Mouse (Mus musculus): ENCODE results near the gene Phxr2. TPM values are rescaled to one million over a fixed set of nuclear protein-coding genes. Genes with fewer than 3 reads are reported as not detected.

The Phxr2 gene
- polyA plus RNA-seq, 1 experiment from 2014 or later: not detected

DNA sequence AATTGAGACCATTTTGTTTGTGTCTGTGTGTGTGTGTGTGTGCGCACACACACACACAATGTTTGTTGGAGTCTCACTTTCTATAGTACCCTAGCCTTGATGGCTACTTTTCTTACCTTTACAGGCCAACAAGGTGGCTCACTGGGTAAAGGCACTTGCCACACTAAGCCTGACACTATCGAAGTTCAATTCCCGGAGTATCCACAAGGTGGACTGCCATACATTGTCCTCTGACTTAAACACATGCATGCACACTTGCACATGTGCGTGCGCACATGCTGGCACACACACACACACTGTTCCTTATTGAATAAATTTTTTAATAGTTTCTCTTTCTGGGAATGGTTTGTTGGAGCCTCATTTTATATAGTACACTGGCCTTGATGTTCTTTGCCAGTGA is 30.7 kb upstream of the Phxr2 start:
- 94% methylated on average over 5 of the region's 5 CpGs for WGBS
- DNase-seq (ENCODE audit: low spot score): no peak
- Histone ChIP-seq H3K4me1 (no peaks in the 10 kb centered on the region), H3K36me3 (peaks cover 6% of the 10 kb centered on the region; the same call in 1 of the 2 replicates), H3K9me3 (no peaks in the 10 kb centered on the region), H3K27ac (no peak overlapping the region), H3K27me3 (ENCODE audit: insufficient read depth, poor library complexity, severe bottlenecking) (no peaks in the 10 kb centered on the region), H3K4me3 (no peak overlapping the region)

DNA sequence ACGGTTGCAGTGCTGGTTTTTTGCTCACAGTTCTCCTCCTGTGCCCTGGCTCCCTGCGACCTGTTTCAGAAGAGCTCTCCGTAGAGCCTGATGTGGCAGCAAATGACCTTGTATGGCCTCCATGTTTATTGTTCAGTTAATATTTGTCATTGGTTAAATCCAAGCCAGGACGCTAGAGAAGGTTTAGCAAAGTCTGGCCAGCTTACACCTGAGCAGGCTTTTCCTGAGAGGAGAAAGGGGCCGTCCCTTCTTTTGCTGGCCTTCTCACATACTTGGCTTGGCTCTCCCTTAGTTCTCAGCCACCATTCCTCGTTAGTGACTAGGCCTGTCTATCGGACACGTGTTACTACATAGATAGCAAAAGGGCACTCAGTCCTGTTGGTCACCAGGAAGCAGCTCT is 28.5 kb upstream of the Phxr2 start:
- Histone ChIP-seq H3K9me3 (no peaks in the 10 kb centered on the region), H3K27ac (no peak overlapping the region), H3K4me1 (0 out of 2 replicates have a peak, but pooled peaks cover 4% of the 10 kb centered on the region), H3K4me3 (no peak overlapping the region), H3K36me3 (no peaks in the 10 kb centered on the region), H3K27me3 (ENCODE audit: insufficient read depth, poor library complexity, severe bottlenecking) (no peaks in the 10 kb centered on the region)
- DNase-seq (ENCODE audit: low spot score): no peak
- 82% methylated on average over 8 of the region's 8 CpGs for WGBS

DNA sequence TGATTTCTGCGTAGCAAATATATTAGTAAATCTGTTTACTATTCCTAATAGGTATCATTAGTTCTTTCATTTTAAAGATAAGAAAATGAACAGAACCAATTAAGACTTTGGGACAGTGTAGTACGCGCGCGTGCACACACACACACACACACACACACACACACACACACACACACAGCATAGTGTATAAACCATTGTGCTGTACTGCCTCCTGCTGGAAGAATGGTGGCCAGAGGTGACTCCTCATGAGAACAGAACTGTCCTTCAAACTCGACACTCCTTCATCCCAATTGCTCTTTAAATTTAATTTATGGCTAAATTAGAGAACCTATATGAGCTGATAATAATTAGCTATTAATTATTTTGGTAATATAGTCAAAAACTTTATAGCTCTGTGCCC is 25.9 kb upstream of the Phxr2 start:
- WGBS: 86% methylated on average over 6 of the region's 6 CpGs
- H3K27ac ChIP-seq: no peak overlapping the region
- H3K4me3 ChIP-seq: no peak overlapping the region
- no peaks in the 10 kb centered on the region for H3K9me3 ChIP-seq
- H3K36me3 ChIP-seq: no peaks in the 10 kb centered on the region
- DNase-seq (ENCODE audit: low spot score): no peak
- H3K4me1 ChIP-seq: 0 out of 2 replicates have a peak, but pooled peaks cover 4% of the 10 kb centered on the region
- no peaks in the 10 kb centered on the region for H3K27me3 ChIP-seq (ENCODE audit: insufficient read depth, poor library complexity, severe bottlenecking)

DNA sequence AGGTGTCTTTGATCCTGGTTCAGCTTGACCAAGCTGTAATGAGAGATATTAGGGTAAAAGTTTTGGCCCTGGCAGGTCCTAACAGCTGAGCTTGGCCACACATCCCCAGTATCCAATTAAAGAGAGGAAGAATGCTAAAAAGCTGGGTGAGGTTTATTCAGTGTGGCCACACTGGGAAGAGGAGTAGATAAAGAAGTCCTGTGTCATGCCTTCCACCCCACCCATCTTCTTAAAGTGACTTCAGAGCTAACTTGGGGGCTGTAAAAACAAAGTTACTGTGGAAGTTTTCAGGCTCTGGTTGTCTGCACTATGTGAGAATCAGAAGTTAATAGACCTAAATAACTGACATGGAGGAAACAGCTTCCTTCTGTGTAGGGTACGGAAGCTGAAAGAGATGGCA is 25.5 kb upstream of the Phxr2 start:
- Histone ChIP-seq H3K4me1 (0 out of 2 replicates have a peak, but pooled peaks cover 4% of the 10 kb centered on the region), H3K9me3 (no peaks in the 10 kb centered on the region), H3K27ac (no peak overlapping the region), H3K27me3 (ENCODE audit: insufficient read depth, poor library complexity, severe bottlenecking) (no peaks in the 10 kb centered on the region), H3K36me3 (no peaks in the 10 kb centered on the region), H3K4me3 (no peak overlapping the region)
- WGBS: 89% methylated on average over 1 of the region's 1 CpGs
- no peak for DNase-seq (ENCODE audit: low spot score)

DNA sequence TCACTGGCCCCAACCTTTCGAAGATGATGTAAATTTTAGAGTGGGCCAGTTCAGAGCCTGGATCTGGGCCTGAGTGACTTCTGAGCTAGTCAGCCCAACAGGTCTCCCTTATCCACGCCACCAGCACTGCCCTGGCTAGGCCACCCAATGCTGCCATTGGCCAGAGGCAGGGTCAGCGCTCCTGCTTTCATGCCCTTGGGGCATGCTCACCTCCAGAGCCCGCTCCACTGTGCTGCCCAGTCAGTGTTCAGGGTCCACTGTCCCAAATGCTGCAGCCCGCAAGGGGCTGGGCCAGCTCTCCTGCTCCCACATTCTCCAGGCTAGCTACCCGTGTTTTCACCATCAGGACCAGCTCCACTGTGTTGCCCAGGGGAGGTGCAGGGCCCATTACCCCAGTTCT is 23.9 kb upstream of the Phxr2 start:
- H3K9me3 ChIP-seq: no peaks in the 10 kb centered on the region
- 0 out of 2 replicates have a peak, but pooled peaks cover 4% of the 10 kb centered on the region for H3K4me1 ChIP-seq
- no peak for DNase-seq (ENCODE audit: low spot score)
- H3K36me3 ChIP-seq: no peaks in the 10 kb centered on the region
- no peak overlapping the region for H3K27ac ChIP-seq
- WGBS: 90% methylated on average over 6 of the region's 6 CpGs
- H3K4me3 ChIP-seq: no peak overlapping the region
- no peaks in the 10 kb centered on the region for H3K27me3 ChIP-seq (ENCODE audit: insufficient read depth, poor library complexity, severe bottlenecking)

DNA sequence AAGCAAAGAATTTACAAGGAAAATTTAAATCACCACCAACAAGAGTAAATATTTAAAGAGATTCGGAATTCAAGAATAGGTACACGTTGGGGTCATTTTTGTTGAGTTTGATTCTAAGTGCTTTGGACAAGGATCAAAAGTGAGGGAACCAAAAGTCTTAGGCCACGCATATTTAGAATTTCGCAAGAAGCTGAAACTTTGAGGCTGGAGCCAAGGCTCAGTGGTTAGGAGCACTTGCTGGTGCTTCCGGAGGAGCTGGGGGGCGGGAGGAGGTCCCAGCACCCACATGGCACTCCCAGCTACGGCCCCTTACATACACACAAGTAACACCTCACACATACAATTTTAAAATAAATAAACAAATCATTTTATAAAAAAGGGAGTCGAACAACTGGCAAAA is 20.5 kb upstream of the Phxr2 start:
- 93% methylated on average over 8 of the region's 8 CpGs for WGBS
- no peak for DNase-seq (ENCODE audit: low spot score)
- Histone ChIP-seq H3K4me1 (0 out of 2 replicates have a peak, but pooled peaks cover 4% of the 10 kb centered on the region), H3K27ac (no peak overlapping the region), H3K9me3 (no peaks in the 10 kb centered on the region), H3K27me3 (ENCODE audit: insufficient read depth, poor library complexity, severe bottlenecking) (no peaks in the 10 kb centered on the region), H3K4me3 (no peak overlapping the region), H3K36me3 (no peaks in the 10 kb centered on the region)

DNA sequence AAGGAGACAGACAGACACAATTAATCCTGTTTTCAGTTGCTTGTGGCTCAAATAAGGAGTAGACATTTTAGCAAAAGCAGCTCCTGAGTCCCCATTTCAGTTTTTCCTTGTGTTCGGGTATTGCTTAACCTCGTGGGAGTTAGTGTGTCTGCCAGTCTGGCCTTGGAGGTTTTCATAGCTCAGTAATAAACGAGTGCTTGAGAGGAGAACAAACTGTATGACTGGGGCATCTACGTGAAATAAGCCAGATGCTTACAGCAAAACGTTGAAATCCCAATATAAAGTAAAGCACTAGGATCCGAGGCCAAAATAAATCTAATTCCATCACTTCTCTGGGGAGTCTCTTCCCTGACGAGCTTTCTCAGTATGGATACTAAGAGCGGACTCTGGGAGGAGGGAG is 19.5 kb upstream of the Phxr2 start:
- Histone ChIP-seq H3K27me3 (ENCODE audit: insufficient read depth, poor library complexity, severe bottlenecking) (no peaks in the 10 kb centered on the region), H3K4me3 (no peak overlapping the region), H3K27ac (no peak overlapping the region), H3K36me3 (no peaks in the 10 kb centered on the region), H3K4me1 (no peaks in the 10 kb centered on the region), H3K9me3 (no peaks in the 10 kb centered on the region)
- no peak for DNase-seq (ENCODE audit: low spot score)
- WGBS: 85% methylated on average over 8 of the region's 8 CpGs

DNA sequence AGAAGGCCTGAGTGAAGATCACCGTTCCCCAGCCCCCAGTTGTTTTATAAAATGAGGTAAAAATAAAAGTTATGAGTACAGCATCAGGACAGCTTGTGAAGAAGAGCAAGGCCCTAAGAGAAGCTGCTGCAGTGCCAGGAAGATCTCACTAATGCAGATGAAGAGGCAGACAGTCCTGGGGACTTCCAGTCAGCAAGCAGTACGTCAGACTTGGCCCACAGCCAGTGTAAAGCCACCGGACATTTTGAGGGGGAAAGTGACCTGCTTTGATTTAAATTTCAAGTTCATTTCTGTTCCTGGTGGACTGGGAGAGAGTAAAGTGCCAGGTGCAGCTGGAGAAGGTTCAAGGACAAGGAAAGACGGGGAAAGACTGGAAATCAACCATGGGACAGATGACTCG is 10.2 kb upstream of the Phxr2 start:
- 75% methylated on average over 5 of the region's 5 CpGs for WGBS
- Histone ChIP-seq H3K4me3 (no peak overlapping the region), H3K4me1 (peaks cover 2% of the 10 kb centered on the region; the same call in 1 of the 2 replicates), H3K27me3 (ENCODE audit: insufficient read depth, poor library complexity, severe bottlenecking) (no peaks in the 10 kb centered on the region), H3K27ac (no peak overlapping the region), H3K36me3 (peaks cover 12% of the 10 kb centered on the region), H3K9me3 (no peaks in the 10 kb centered on the region)
- no peak for DNase-seq (ENCODE audit: low spot score)

DNA sequence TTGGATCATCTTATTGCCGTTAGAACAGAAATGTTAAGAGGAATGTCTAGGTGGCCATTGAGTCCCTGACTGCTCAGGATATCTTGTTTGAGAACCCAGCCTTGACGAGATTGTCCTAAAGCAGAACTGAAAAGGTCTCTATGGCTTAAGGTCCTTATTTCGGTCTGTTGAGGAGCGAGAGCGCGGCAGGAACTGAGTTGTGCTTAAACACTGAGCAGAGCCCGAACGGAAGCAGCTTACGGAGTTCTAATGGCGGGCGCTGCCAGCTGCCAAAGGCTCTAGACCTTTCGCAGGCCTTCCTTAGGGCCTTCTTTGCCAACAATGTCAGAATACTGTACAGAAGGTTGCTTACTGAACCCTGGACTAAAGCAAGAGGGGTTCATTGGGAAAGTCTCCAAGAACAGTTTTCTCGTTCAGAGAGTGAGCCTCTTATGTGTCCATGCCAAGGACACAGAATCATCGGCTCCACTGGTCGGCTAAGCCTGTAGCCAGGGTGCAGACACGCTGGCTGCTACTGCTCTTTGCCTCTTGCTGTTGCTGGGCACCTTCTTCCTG is 7.3 kb upstream of the Phxr2 start:
- peaks cover 13% of the 10 kb centered on the region for H3K4me1 ChIP-seq
- H3K4me3 ChIP-seq: no peak overlapping the region
- WGBS: 92% methylated on average over 16 of the region's 16 CpGs
- H3K36me3 ChIP-seq: peaks cover 11% of the 10 kb centered on the region
- no peaks in the 10 kb centered on the region for H3K9me3 ChIP-seq
- no peaks in the 10 kb centered on the region for H3K27me3 ChIP-seq (ENCODE audit: insufficient read depth, poor library complexity, severe bottlenecking)
- no peak overlapping the region for H3K27ac ChIP-seq
- no peak for DNase-seq (ENCODE audit: low spot score)

DNA sequence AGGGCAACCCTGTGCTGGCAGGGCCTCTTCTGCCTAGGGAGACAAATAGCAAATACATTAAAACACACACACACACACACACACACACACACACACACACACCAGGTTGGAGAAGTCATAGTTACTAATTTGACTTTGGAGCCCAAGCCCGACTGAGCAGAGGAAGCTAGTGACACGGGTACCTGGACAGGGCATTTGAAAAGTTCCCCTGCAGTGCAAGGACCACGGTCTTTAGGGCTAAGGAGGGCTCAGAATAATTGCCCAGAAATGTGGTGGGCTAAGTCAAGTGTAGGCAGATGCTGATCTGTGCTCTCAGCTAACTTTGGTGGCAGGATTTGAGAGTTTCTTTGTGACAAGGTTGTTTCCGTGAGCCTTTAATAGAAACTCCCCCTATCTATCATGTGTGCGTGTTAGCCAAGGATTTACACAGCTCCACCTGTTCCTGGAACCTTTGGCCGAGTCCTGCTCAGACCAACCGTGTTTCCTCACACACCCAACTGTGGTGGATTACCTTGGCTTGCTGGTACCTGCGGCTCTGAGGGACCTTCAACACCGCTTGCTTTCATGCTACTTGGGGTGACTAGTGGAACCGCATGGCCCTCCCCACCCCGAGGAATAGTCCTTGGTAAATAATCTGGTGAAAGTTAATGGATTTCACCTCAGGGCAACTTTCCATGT is 6.6 kb upstream of the Phxr2 start:
- DNase-seq (ENCODE audit: low spot score): no peak
- H3K4me1 ChIP-seq: peaks cover 13% of the 10 kb centered on the region
- 90% methylated on average over 11 of the region's 11 CpGs for WGBS
- H3K27me3 ChIP-seq (ENCODE audit: insufficient read depth, poor library complexity, severe bottlenecking): no peaks in the 10 kb centered on the region
- H3K9me3 ChIP-seq: no peaks in the 10 kb centered on the region
- H3K36me3 ChIP-seq: 0 out of 2 replicates have a peak, but pooled peaks cover 10% of the 10 kb centered on the region
- 0 out of 2 replicates have a peak overlapping the region, but pooled peaks have one; percentile 6 for H3K27ac ChIP-seq
- H3K4me3 ChIP-seq: no peak overlapping the region

DNA sequence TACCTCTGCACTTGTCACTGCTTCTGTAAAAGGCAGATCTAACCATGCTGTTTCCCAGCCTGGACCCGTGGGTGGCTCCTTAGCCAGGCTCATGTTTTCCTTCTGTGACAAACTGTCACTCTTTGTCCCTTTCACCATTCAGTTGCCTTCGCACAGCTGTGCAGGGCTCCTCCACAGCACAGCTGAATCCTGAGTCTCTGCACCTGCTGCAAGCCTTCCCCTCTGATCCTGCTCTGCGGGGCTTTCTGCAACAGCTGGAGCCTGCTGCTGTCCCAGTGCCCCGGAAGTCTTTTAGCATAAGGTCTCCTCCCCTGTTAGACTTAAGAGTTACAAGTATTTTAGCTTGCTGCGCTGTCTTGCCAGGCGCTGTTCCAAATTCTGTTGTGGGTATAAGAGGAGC is 6.1 kb upstream of the Phxr2 start:
- H3K36me3 ChIP-seq: 0 out of 2 replicates have a peak, but pooled peaks cover 10% of the 10 kb centered on the region
- WGBS: 80% methylated on average over 6 of the region's 6 CpGs

DNA sequence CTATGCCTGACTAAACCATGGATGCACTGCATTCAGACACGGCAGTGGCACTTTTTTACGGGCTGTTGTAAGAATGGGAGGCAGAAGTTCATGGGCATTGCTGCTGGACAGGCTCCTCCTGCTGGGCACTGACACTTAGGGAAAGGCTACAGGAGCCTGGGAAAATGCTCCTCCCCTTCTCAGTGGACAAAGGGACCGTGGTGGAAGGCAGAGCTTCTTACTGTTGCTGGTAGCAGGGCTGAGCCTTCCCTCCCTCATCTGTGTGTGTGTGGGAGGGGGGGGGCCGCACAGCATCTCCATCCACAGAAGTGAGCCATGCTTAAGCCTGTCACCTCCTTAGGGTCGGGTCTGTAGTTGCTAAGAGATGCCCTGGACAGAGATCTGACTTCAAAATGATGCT is 5.2 kb upstream of the Phxr2 start:
- Histone ChIP-seq H3K4me1 (peaks cover 13% of the 10 kb centered on the region), H3K36me3 (peaks cover 13% of the 10 kb centered on the region; the same call in 1 of the 2 replicates), H3K27me3 (ENCODE audit: insufficient read depth, poor library complexity, severe bottlenecking) (no peaks in the 10 kb centered on the region), H3K27ac (0 out of 2 replicates have a peak overlapping the region, but pooled peaks have one; percentile 16), H3K4me3 (no peak overlapping the region), H3K9me3 (no peaks in the 10 kb centered on the region)
- 60% methylated on average over 5 of the region's 5 CpGs for WGBS
- no peak for DNase-seq (ENCODE audit: low spot score)

More for the DNA sequence above, 6.1 kb upstream of the Phxr2 start:
- Histone ChIP-seq H3K27me3 (ENCODE audit: insufficient read depth, poor library complexity, severe bottlenecking) (no peaks in the 10 kb centered on the region), H3K4me3 (no peak overlapping the region), H3K27ac (0 out of 2 replicates have a peak overlapping the region, but pooled peaks have one; percentile 6), H3K4me1 (peaks cover 13% of the 10 kb centered on the region), H3K9me3 (no peaks in the 10 kb centered on the region)
- no peak for DNase-seq (ENCODE audit: low spot score)

DNA sequence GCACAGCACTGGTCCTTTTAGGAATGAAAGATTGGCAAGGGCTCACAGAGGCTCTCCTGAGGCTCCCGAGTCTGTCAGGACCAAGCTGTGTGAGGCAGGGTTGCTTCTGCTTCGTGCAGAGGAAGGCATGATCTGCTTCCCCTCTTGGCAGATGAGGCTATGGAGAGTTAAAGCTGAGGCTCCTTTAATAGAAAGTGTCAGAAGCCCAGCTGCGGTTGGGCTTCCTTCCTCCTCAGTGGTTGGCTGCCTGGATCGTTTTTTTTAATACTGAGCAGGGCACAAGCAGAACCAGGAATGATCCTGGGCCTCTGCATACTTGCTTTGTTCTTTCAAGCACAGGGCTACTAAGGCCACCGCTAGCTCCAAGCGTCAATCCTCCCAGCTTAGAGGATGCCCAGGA is 4.5 kb upstream of the Phxr2 start:
- no peak for DNase-seq (ENCODE audit: low spot score)
- peak overlapping the region; percentile 32; the same call in 1 of the 2 replicates for H3K27ac ChIP-seq
- H3K27me3 ChIP-seq (ENCODE audit: insufficient read depth, poor library complexity, severe bottlenecking): no peaks in the 10 kb centered on the region
- H3K36me3 ChIP-seq: peaks cover 13% of the 10 kb centered on the region; the same call in 1 of the 2 replicates
- peaks cover 13% of the 10 kb centered on the region for H3K4me1 ChIP-seq
- H3K9me3 ChIP-seq: no peaks in the 10 kb centered on the region
- 41% methylated on average over 6 of the region's 6 CpGs for WGBS
- H3K4me3 ChIP-seq: no peak overlapping the region

Data from heart, embryonic 10.5 days (tissue).